Mouse (Mus musculus): ENCODE data around the gene Itgbl1.

Itgbl1 gene

GRCm38 (mm10) chr14:123967996-123968395, 308.2 kb downstream of the Itgbl1 start:
- DNase-seq (ENCODE audit: low read depth, low spot score) = no peak

- DNase-seq (ENCODE audit: low read depth, low spot score) = no peak
Measured at GRCm38 (mm10) chr14:123990591-123991195, 330.9 kb downstream of the Itgbl1 start.
